Mouse (Mus musculus) lung, postnatal 10 days (tissue): ENCODE data around the gene Rpap3.
A peak's percentile ranks its signal among the peaks of the same experiment; 100 is the strongest.
"Not testable (repeated sequence)": the region's sequence is repeated elsewhere in the genome, so short reads cannot be mapped to it uniquely, and the experiment has no call there.

ENCODE experiments used
- DNase-seq: peaks from one replicate; pipeline ENCODE4 v3.0.0; 2021

The Rpap3 gene

GRCm38 (mm10) chr15:97679991-97680681 is 25.5 kb downstream of the Rpap3 start:
- no peak for DNase-seq

GRCm38 (mm10) chr15:97677341-97677740 is 28.3 kb downstream of the Rpap3 start:
- DNase-seq, result no peak

GRCm38 (mm10) chr15:97675927-97676326 is 29.7 kb downstream of the Rpap3 start:
- no peak for DNase-seq

GRCm38 (mm10) chr15:97674423-97674822 is 31.2 kb downstream of the Rpap3 start:
- DNase-seq, result no peak

GRCm38 (mm10) chr15:97673256-97674000 is 32.2 kb downstream of the Rpap3 start:
- DNase-seq, result no peak

- DNase-seq, result no peak
These were observed 33.3 kb downstream of the Rpap3 start for GRCm38 (mm10) chr15:97672211-97672765.

- DNase-seq, result peak; percentile 28
These were observed 35.1 kb downstream of the Rpap3 start for GRCm38 (mm10) chr15:97670554-97670953.

GRCm38 (mm10) chr15:97668158-97668877 is 37.3 kb downstream of the Rpap3 start:
- DNase-seq, result not testable (repeated sequence)

GRCm38 (mm10) chr15:97667437-97667836 is 38.2 kb downstream of the Rpap3 start:
- peak; percentile 74 for DNase-seq

- DNase-seq, result no peak
These were observed 39.2 kb downstream of the Rpap3 start for GRCm38 (mm10) chr15:97666457-97666770.

GRCm38 (mm10) chr15:97665770-97666456 is 39.7 kb downstream of the Rpap3 start:
- no peak for DNase-seq

- DNase-seq, result peak; percentile 36
These were observed 40.5 kb downstream of the Rpap3 start for GRCm38 (mm10) chr15:97664981-97665668.

GRCm38 (mm10) chr15:97663750-97664406 is 41.7 kb downstream of the Rpap3 start:
- DNase-seq, result peak; percentile 82

GRCm38 (mm10) chr15:97658755-97659116 is 46.9 kb downstream of the Rpap3 start:
- no peak for DNase-seq

- DNase-seq, result no peak
These were observed 47.5 kb downstream of the Rpap3 start for GRCm38 (mm10) chr15:97657856-97658754.

GRCm38 (mm10) chr15:97657420-97657819 is 48.2 kb downstream of the Rpap3 start:
- DNase-seq, result no peak

- DNase-seq, result no peak
These were observed 55.9 kb downstream of the Rpap3 start for GRCm38 (mm10) chr15:97649726-97650125.

GRCm38 (mm10) chr15:97648176-97648575 is 57.4 kb downstream of the Rpap3 start:
- DNase-seq, result no peak

- DNase-seq, result no peak
These were observed 59.2 kb downstream of the Rpap3 start for GRCm38 (mm10) chr15:97646426-97646825.

- DNase-seq, result no peak
These were observed 61.6 kb downstream of the Rpap3 start for GRCm38 (mm10) chr15:97643986-97644385.
